Mouse (Mus musculus): ENCODE data around the gene Casp8.
"Not testable (repeated sequence)": the region's sequence is repeated elsewhere in the genome, so short reads cannot be mapped to it uniquely, and the experiment has no call there.

The Casp8 gene

GRCm38 (mm10) chr1:58794705-58795104 is 469 bp upstream of the Casp8 start:
- in situ Hi-C loops (cut with MboI; ENCODE audit: low pct_unique_long_range_greater_than_20kb in 1 of 2, low sequenced_read_pairs in 2 of 2, unreplicated experiment in 1 of 2) = loop anchor here (25.0 kb wide), 2 partner anchors 93 to 343 kb away; no protein-coding TSS in a partner anchor

- in situ Hi-C loops (cut with MboI; ENCODE audit: low pct_unique_long_range_greater_than_20kb in 1 of 2, low sequenced_read_pairs in 2 of 2, unreplicated experiment in 1 of 2) = loop anchor here (25.0 kb wide), 2 partner anchors 91 to 341 kb away; no protein-coding TSS in a partner anchor
These were observed 837 bp downstream of the Casp8 start for GRCm38 (mm10) chr1:58796059-58796363.

- in situ Hi-C loops (cut with MboI; ENCODE audit: low pct_unique_long_range_greater_than_20kb in 1 of 2, low sequenced_read_pairs in 2 of 2, unreplicated experiment in 1 of 2) = loop anchor here (25.0 kb wide), 2 partner anchors 90 to 340 kb away; no protein-coding TSS in a partner anchor
These were observed 1.7 kb downstream of the Casp8 start for GRCm38 (mm10) chr1:58796853-58797252.

GRCm38 (mm10) chr1:58797370-58797769 is 2.2 kb downstream of the Casp8 start:
- in situ Hi-C loops (cut with MboI; ENCODE audit: low pct_unique_long_range_greater_than_20kb in 1 of 2, low sequenced_read_pairs in 2 of 2, unreplicated experiment in 1 of 2) = loop anchor here (25.0 kb wide), 2 partner anchors 90 to 340 kb away; no protein-coding TSS in a partner anchor

GRCm38 (mm10) chr1:58798911-58799310 is 3.7 kb downstream of the Casp8 start:
- in situ Hi-C loops (cut with MboI; ENCODE audit: low pct_unique_long_range_greater_than_20kb in 1 of 2, low sequenced_read_pairs in 2 of 2, unreplicated experiment in 1 of 2) = loop anchor here (25.0 kb wide), 2 partner anchors 88 to 338 kb away; no protein-coding TSS in a partner anchor

GRCm38 (mm10) chr1:58800644-58801043 is 5.5 kb downstream of the Casp8 start:
- in situ Hi-C loops (cut with MboI; ENCODE audit: low pct_unique_long_range_greater_than_20kb in 1 of 2, low sequenced_read_pairs in 2 of 2, unreplicated experiment in 1 of 2) = not testable (repeated sequence)

GRCm38 (mm10) chr1:58801558-58802285 is 6.5 kb downstream of the Casp8 start:
- in situ Hi-C loops (cut with MboI; ENCODE audit: low pct_unique_long_range_greater_than_20kb in 1 of 2, low sequenced_read_pairs in 2 of 2, unreplicated experiment in 1 of 2) = no loop called here

- in situ Hi-C loops (cut with MboI; ENCODE audit: low pct_unique_long_range_greater_than_20kb in 1 of 2, low sequenced_read_pairs in 2 of 2, unreplicated experiment in 1 of 2) = no loop called here
These were observed 7.4 kb downstream of the Casp8 start for GRCm38 (mm10) chr1:58802322-58803273.

GRCm38 (mm10) chr1:58803531-58803930 is 8.4 kb downstream of the Casp8 start:
- in situ Hi-C loops (cut with MboI; ENCODE audit: low pct_unique_long_range_greater_than_20kb in 1 of 2, low sequenced_read_pairs in 2 of 2, unreplicated experiment in 1 of 2) = no loop called here

GRCm38 (mm10) chr1:58806651-58807050 is 11.5 kb downstream of the Casp8 start:
- in situ Hi-C loops (cut with MboI; ENCODE audit: low pct_unique_long_range_greater_than_20kb in 1 of 2, low sequenced_read_pairs in 2 of 2, unreplicated experiment in 1 of 2) = loop anchor here in 1 of 2 experiments (5.0 kb wide), 1 partner anchor 76 kb away; no protein-coding TSS in a partner anchor

GRCm38 (mm10) chr1:58826319-58826718 is 31.1 kb downstream of the Casp8 start:
- in situ Hi-C loops (cut with MboI; ENCODE audit: low pct_unique_long_range_greater_than_20kb in 1 of 2, low sequenced_read_pairs in 2 of 2, unreplicated experiment in 1 of 2) = loop anchor here in 1 of 2 experiments (10.0 kb wide), 1 partner anchor 82 kb away; no protein-coding TSS in a partner anchor

- in situ Hi-C loops (cut with MboI; ENCODE audit: low pct_unique_long_range_greater_than_20kb in 1 of 2, low sequenced_read_pairs in 2 of 2, unreplicated experiment in 1 of 2) = no loop called here
These were observed 35.6 kb downstream of the Casp8 start for GRCm38 (mm10) chr1:58830741-58831140.

- in situ Hi-C loops (cut with MboI; ENCODE audit: low pct_unique_long_range_greater_than_20kb in 1 of 2, low sequenced_read_pairs in 2 of 2, unreplicated experiment in 1 of 2) = no loop called here
These were observed 37.0 kb downstream of the Casp8 start for GRCm38 (mm10) chr1:58832198-58832597.

- in situ Hi-C loops (cut with MboI; ENCODE audit: low pct_unique_long_range_greater_than_20kb in 1 of 2, low sequenced_read_pairs in 2 of 2, unreplicated experiment in 1 of 2) = not testable (repeated sequence)
These were observed 61.6 kb downstream of the Casp8 start for GRCm38 (mm10) chr1:58856811-58857210.

- in situ Hi-C loops (cut with MboI; ENCODE audit: low pct_unique_long_range_greater_than_20kb in 1 of 2, low sequenced_read_pairs in 2 of 2, unreplicated experiment in 1 of 2) = not testable (repeated sequence)
These were observed 64.0 kb downstream of the Casp8 start for GRCm38 (mm10) chr1:58859131-58859530.

GRCm38 (mm10) chr1:58859738-58860365 is 64.7 kb downstream of the Casp8 start:
- in situ Hi-C loops (cut with MboI; ENCODE audit: low pct_unique_long_range_greater_than_20kb in 1 of 2, low sequenced_read_pairs in 2 of 2, unreplicated experiment in 1 of 2) = not testable (repeated sequence)

GRCm38 (mm10) chr1:58860586-58860985 is 65.4 kb downstream of the Casp8 start:
- in situ Hi-C loops (cut with MboI; ENCODE audit: low pct_unique_long_range_greater_than_20kb in 1 of 2, low sequenced_read_pairs in 2 of 2, unreplicated experiment in 1 of 2) = not testable (repeated sequence)

GRCm38 (mm10) chr1:58876500-58876899 is 81.3 kb downstream of the Casp8 start:
- in situ Hi-C loops (cut with MboI; ENCODE audit: low pct_unique_long_range_greater_than_20kb in 1 of 2, low sequenced_read_pairs in 2 of 2, unreplicated experiment in 1 of 2) = loop anchor here (10.0 to 25.0 kb wide), 2 partner anchors 89 to 92 kb away; partner anchors contain the start of gene Casp8 (in 1 of the 2)
